Mouse (Mus musculus) C2C12 (cell line): ENCODE measurements around the gene Cd68.

Experiments used
- CEBPB ChIP-seq: IDR thresholded peaks from one replicate; pipeline ENCODE4 v1.6.1; 2011; ENCODE audit warnings: low read depth, mild to moderate bottlenecking, control low read depth, moderate library complexity
- CTCF ChIP-seq: IDR thresholded peaks from one replicate; pipeline ENCODE4 v1.5.1; 2011; ENCODE audit not compliant: control insufficient read depth, insufficient read depth, insufficient read length
- FOSL1 ChIP-seq: IDR thresholded peaks from one replicate; pipeline ENCODE4 v1.8.0; 2011; ENCODE audit warnings: mild to moderate bottlenecking, low read length; ENCODE audit not compliant: poor library complexity, insufficient read depth, severe bottlenecking
- MAX ChIP-seq: IDR thresholded peaks from one replicate; pipeline ENCODE4 v1.6.1; 2011; ENCODE audit warnings: mild to moderate bottlenecking, control low read depth
- MYOD1 ChIP-seq: IDR thresholded peaks from one replicate; pipeline ENCODE4 v1.6.1; 2011; ENCODE audit warnings: low read depth; ENCODE audit not compliant: control insufficient read depth, insufficient read length
- USF1 ChIP-seq: IDR thresholded peaks from one replicate; pipeline ENCODE4 v1.6.1; 2011; ENCODE audit warnings: low read depth, mild to moderate bottlenecking, control low read depth, moderate library complexity

GRCm38 (mm10) chr11:69712954-69713672 is 47.2 kb upstream of the Cd68 start:
- TF ChIP-seq CTCF, result no peak
- TF ChIP-seq MAX, result no peak
- no peak for TF ChIP-seq MYOD1
- TF ChIP-seq CEBPB, result no peak
- no peak for TF ChIP-seq FOSL1
- no peak for TF ChIP-seq USF1
